Mouse (Mus musculus) erythroblast, embryonic 14.5 days (primary cell): Measurements from ENCODE around the gene 1700001C19Rik.

ENCODE experiments used
- GATA1 ChIP-seq: IDR thresholded peaks from 2 replicates; pipeline ENCODE4 v1.6.1; 2012; ENCODE audit warnings: low read length, inconsistent platforms, mixed read lengths
- TAL1 ChIP-seq: IDR thresholded peaks from 3 replicates; pipeline ENCODE4 v1.6.1; 2012; ENCODE audit warnings: low read length, inconsistent platforms, mixed read lengths

DNA sequence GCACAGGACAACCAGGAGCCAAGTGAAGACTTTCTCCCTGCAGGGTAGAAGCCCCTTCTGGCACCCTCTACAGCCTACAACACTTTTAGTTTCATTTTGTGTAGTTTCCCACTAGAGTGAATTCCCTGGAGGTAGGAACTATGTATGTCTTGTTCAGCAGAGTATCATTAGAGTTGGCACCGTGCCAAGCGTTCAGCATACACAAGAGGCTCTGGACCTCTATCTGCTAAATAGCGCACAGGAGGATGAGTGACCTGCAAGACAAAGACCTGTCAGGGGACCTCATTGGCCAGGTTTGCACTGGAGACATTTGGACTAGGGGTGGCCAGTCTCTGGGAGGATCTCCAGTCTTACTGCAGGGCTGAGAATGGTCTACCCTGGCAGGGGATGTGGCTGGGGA lies 48.6 kb upstream of the 1700001C19Rik start:
- TF ChIP-seq TAL1: no peak
- no peak for TF ChIP-seq GATA1
